Mouse (Mus musculus) ovary, postnatal 10 days (tissue): ENCODE measurements at regions not wholly inside any gene's neighbourhood (a gene's known extent, or its start where the extent isn't known, plus 50 kb on each side); places are given as distances from the start of the nearest gene placed in this dataset.

Experiments used
- DNase-seq: peaks from one replicate; pipeline ENCODE4 v3.0.0; 2022; ENCODE audit warnings: low spot score

DNA sequence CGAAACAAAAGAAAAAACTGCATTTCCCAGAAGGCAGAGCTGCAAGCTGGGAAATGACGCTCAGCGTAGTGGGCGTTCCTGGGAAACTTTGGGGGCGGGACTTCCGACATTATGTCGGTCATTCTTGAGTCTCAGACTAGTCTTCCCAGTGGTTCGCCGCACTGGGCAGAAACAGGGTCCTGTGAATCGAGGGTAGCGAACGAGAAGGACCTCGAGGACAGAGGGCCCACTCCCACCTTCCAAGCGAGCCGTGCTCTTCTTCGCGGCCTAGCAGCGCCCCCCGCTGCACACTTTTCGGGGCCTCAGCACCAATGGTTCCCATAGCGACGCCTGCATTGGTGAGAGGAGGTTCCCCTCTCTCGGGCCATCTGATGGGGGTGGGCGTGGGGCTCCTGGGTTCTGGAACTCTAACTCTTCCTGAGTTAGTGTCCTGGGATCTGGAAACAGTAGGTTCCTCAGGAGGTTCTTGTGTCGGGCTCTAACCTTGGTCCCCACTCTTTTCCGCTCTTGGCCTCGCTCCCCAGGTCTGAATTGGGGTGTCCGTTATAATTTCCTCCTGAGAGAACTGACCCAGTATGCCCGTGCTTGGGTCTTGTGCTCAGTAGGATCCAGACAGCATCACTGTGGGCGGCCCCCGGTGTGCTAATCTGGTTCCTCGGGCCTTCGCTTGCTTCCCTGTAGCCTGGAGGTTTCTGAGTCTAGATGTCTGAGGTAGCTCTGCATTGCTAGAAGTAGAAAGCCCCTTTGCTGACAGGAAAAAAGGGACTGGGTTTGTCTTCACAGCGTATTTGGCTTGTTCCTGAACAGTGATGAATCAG is 52.8 kb upstream of the Gramd1a start:
- peak; percentile 29 for DNase-seq

DNA sequence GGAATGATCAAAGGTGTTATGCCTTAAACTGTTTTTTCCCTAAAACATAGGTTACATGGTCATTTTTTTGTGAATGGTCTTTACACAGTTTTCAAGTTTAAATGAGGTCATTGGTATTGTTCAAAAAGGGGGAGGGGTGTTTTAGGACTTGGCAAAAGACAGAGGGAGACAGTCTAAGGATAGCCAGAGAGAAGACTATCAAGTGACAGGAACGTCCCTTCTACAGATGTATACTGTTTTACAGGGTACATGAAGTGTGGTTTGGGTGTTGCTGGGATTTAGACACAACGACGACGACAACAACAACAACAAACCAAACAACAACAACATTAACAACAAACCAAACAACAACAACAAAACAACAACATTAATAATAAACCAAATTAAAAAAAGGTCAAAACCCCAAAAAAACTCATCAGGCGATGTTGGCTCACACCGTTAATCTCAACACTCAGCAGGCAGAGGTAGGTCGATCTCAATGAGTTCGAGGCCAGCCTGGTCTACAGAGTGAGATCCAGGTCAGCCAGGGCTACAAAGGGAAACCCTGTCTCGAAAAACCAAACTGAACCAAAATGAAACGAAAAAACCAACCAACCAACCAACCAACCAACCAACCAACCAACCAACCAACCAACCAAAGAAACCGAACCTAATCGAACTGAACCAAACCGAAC is 52.0 kb upstream of the Gramd1a start:
- DNase-seq: no peak
